Mouse (Mus musculus) right cerebral cortex, postnatal 14 days (tissue): Measurements from ENCODE around the gene Gpr37l1.
A peak's percentile ranks its signal among the peaks of the same experiment; 100 is the strongest.

ENCODE experiments used
- DNase-seq: peaks from one replicate; pipeline ENCODE4 v3.0.0; 2022

The Gpr37l1 gene

DNA sequence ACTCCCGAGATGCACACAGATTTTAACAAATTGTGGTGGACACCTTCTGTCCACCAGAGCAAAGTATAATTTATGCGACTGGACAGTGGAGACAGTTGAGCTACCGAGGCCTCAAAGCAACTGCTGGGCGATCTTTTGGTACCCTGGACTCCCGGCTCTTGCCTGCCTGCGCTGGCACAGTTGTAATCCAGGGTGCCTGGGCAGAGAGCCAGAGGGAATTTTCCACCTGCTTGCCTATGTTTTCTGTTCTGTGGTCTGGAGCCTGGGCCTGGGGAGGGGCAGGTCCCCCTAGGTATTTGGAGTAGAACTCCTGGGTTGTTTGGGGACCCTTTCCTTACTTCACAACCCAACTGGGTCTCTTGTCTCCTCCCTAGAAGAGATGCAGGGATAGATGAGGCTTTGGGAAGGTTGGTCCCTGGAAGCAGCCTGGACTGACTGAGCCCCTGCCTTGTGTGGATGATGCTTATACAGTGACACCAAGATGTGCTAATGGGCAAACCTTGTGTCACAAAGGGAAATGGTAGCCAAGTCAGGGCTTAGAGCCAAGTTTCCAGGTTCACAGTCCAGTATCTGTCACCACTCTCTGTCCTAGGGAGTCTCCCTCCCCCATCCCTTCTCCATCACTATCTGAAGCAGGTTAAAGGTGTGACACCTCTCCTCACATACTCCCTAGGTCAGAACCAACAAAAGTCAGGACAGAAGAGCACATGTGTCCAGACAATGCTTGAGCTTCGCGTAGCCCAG lies 14.6 kb upstream of the Gpr37l1 start:
- DNase-seq: no peak

GRCm38 (mm10) chr1:135181275-135181674 lies 13.8 kb upstream of the Gpr37l1 start:
- no peak for DNase-seq

- no peak for DNase-seq
Measured at GRCm38 (mm10) chr1:135180830-135181229, 13.3 kb upstream of the Gpr37l1 start.

- no peak for DNase-seq
Measured at GRCm38 (mm10) chr1:135178863-135179262, 11.4 kb upstream of the Gpr37l1 start.

DNA sequence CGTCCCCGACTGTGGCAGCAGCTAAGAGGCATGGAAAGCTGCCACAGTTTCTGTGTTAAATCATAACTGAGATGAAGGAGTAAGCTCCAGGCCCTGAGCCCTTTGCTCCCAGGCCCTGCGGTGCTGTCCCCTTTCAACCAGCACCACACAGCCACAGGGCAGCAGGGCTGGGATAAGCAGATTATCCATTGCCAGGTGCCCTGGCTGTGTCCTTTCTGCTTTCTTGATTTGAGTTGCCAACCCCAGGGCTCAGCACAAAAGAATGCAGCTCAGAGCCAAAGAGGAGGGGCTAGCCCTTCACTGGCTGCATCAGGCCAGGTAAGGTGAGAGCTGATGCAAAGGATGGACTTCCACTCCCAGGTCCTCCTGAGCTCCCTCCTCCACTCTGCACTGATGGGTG lies 10.2 kb upstream of the Gpr37l1 start:
- no peak for DNase-seq

GRCm38 (mm10) chr1:135175176-135175575 lies 7.7 kb upstream of the Gpr37l1 start:
- DNase-seq: no peak

DNA sequence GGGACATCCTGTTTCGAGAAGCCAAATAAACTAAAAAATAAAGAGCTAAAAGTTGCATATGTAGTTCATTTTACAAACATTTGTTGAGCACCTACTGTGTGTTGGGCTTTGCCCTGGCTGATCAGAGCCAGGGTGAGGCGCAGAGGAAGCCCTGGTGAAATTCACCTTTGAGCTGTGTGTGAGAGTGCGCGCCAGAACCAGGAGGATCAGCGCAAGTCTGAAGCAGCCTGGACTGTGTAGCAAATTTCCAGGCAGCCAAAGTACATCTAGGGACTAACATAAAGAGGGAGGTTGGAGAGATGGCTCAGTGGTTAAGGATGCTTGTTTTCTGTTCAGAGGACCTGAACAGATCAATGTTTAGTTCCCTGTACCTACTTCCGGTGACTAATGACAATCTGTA lies 5.8 kb upstream of the Gpr37l1 start:
- DNase-seq: no peak

DNA sequence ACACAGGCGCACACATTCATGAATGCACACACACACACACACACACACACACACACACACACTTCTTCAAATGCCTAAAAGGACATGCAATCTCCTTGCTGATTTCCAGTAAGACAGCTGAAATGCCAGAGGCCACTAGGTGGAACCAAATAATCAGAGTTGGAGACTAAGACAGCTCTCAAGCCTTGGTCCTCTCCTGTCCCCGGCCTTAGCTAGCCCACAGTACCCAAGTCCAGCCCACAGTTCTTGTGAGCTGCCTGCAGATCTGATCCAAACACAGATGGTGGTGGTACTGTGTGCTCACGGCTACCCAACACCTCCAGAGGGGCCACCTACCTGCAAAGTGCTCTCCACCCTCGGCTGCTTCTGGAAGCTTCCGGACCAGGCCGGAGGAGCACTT lies 4.5 kb upstream of the Gpr37l1 start:
- DNase-seq: peak; percentile 56

DNA sequence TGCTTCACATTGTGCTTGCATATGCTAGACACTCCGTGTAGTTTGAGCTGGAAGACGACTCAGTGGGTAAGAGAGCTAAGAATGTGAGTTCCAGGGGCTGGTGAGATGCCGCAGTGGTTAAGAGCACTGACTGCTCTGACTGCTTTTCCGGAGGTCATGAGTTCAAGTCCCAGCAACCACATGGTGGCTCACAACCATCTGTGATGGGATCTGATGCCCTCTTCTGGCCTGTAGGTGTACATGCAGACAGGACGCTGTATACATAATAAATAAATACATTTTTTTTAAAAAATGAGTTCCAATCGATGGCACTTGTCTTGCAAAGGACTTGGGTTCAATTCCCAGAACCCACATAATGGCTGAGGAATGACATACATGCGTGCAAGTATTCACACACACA lies 3.7 kb upstream of the Gpr37l1 start:
- DNase-seq: no peak

DNA sequence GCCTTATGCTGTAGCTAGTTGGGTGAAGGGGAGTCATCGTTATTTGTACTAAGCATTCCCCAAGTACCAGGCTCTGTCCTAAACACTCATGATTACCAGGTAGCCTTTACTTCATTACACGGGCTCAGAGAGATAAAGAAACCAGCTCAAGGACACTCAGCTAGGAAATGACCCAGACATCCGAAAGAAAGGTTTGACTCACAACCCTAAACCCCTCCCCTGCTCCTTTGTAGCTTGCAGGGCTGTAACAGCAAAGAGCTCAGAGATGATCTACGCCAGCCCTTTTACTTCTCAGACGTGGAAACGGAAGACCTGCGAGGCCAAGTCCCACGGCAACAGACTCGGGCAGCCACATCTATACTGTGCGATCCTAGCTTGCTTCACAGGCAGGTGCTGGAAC lies 2.8 kb upstream of the Gpr37l1 start:
- no peak for DNase-seq

DNA sequence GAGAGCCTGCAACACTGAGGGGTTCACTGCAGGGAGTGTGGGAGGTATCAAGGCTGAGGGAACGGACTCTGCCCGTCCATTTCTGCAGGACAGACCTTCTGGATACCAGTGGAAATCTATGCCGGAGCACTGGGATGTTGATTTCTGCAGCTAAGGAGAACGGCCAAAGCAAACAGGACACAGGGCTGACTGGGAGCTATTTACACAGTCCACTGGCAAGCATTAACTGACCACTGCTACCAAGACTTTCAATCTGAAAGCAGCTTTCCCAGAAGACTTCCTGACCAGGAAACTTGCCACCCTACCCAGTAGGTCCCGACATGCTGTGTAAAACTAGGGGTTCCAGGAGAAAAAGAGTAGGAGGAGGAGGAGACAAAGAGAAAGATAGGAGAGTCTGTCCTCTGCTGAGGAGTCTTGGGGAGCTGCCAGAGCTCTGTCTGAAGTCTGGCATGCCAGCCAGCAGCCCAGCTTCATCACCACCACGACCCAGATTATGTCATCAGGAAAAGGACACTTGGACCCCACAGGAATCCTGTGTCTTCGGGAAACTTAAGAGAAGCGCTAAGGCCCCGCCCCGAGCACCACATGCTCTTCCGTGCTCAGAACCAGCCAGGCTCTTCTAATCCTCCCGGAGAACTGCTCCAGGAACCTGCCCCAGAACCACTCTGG lies 2.2 kb upstream of the Gpr37l1 start:
- DNase-seq: peak; percentile 21

DNA sequence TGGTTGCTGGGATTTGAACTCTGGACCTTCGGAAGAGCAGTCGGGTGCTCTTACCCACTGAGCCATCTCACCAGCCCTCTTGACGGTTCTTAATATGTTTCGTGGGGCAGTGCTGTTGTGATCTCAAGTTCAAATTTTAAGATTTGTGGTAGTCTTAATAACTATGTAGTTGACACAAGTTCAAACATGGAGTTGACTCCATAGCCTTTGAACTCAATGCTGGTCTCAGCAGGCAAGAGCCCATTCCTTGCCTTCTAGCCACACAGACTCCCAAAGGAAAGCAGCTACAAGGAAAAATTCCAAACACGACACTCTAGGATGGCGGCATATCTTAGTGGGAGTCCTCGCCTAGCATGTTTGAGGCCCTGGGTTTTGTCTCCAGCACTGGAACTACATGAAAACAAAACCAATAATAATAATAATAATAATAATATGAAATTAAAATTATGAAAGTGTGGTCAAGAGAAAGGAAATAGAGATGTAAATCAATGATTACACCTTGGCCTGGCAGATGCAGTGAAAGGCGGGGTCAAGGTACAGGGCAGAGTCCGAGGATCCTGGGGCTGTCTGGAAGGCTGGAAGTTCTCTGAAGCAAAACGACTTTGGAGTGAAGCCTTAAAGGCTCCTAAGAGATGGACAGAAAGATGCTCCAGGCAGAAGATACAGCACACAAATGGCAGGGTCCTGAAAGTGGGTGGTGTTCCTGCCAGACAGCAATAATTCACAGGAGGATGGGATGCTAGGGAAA lies 1.1 kb upstream of the Gpr37l1 start:
- DNase-seq: no peak

DNA sequence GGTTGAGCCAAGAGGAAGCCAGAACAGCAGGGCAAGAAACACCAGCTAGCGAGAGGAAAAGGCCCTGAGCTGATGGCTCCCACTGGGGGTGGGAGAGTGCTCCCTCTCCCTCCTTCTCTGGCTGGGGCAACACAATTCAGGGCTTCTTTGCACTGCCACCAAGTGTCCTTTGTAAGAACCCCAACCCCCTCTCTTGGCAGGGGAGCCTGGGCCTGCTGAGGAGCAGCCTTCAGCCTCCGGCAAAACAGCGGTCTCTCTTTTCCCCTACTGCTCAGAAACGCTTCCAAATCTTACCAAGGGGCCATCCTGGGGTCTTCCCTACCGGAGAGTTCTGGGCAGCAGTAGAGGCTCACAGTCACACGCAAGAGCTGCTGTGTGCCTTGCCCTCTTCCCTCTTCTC lies 4.8 kb downstream of the Gpr37l1 start:
- peak; percentile 39 for DNase-seq

DNA sequence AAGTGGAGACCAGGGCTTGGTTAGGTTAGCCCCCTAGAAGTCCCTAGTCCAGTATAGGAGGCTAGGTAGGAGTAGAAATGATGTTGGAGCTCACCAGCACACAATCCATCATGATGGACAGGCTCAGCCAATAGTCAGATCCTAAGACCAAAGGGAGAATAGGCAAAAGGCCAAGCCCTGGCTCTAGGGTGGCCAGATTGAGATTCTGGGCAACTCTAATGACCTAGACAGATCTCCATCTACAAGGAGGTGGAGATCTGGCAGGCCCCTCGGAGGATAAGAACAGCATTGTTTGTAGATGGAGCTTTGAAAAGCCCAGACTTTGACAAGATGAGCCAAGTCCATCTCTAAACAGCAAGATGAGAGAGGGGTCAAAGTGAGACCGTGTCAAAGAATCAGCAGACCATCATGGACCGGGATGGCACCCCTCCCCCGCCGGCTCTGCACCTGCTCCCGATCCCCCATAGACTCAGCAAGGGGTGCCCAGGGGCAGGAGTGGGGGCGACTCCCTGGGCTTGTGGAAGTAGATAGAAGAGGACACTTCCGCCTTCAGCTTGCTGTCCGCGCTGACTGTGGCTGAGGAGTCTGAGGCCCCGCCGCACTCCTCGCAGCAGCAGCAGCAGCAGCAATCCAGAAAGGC lies 7.0 kb downstream of the Gpr37l1 start:
- no peak for DNase-seq

- no peak for DNase-seq
Measured at GRCm38 (mm10) chr1:135159556-135160123, 7.8 kb downstream of the Gpr37l1 start.

- DNase-seq: peak; percentile 47
Measured at GRCm38 (mm10) chr1:135159074-135159473, 8.4 kb downstream of the Gpr37l1 start.

DNA sequence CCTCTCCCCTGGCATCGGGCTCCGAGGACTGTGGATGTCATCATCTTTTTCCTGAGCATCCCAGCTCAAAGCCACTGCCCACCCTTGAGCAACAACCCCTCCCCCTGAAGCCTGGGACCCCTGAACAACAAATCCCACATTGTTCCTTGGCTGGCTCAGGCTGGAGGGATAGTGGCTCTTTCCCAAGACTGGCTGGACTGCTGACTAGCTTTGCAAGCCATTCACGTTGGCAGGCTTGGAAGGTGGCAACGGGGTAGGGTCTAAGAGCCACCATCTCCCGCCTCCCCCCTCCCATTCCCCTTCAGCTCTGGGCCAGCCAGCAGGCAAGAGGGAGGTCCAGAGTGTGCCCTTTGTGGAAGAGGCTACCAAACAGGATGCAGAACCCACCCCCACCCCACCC lies 8.8 kb downstream of the Gpr37l1 start:
- DNase-seq: peak; percentile 42

DNA sequence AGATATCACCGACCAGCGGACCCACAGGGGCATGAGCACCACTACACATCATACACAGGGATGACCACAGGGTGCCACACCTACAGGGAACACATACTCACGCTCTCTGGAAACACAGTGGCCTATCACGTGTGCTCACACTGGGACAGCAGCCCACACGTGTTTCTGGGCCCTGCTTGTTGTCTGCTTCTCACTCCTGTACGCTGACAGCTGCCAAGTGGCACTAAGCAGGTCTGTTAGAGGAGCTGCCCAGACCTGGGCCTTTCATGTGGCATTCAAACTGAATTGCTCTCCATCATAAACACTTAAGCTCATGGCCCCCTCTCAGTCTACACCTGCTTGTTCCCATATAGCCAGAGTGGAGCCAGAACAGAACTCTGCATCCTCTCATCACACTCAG lies 11.2 kb downstream of the Gpr37l1 start:
- no peak for DNase-seq

GRCm38 (mm10) chr1:135154411-135154959 lies 13.0 kb downstream of the Gpr37l1 start:
- peak; percentile 65 for DNase-seq

GRCm38 (mm10) chr1:135154011-135154410 lies 13.5 kb downstream of the Gpr37l1 start:
- DNase-seq: no peak

DNA sequence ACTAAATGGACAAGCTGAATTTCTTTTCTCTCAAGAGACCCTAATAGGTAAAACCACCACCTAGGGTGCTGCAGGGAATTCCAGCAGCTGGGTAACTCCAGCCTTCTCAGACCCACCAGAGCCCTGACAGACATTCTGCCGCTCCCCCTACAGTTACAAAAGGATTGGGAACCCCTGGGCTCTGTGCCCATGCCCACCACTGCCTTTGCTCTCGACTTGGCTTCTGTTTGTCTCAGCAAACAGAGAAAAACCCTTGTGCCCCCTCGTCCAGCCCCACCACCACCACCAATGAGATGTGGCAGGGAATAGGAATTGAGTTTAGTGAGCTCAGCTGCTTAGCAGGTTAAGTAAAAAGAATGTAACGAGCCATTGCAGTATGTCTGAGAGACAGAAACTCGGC lies 18.5 kb downstream of the Gpr37l1 start:
- no peak for DNase-seq

GRCm38 (mm10) chr1:135148476-135148875 lies 19.0 kb downstream of the Gpr37l1 start:
- no peak for DNase-seq

DNA sequence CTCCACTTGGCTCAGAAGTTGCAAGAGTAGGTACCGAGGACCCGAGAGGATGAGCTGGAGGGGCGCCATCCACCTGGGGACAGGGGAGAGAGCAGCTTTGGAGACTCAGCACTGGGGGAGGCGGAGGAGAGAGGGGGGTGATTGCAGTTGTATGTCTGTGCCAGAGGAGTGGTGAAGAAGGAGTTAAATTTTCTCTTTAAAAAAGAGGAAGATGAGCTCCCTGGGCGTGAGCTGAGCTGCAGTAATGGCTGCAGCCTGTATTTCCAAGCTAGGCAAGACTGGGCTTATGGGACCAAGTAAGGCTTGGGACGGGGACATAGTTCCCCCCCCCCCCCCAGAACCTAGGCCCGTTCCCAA lies 19.8 kb downstream of the Gpr37l1 start:
- no peak for DNase-seq
